Mouse (Mus musculus): ENCODE results near the gene Slc7a14. TPM values are rescaled to one million over a fixed set of nuclear protein-coding genes. Genes with fewer than 3 reads are reported as not detected.

The Slc7a14 gene
- polyA plus RNA-seq, 1 experiment, result not detected

DNA sequence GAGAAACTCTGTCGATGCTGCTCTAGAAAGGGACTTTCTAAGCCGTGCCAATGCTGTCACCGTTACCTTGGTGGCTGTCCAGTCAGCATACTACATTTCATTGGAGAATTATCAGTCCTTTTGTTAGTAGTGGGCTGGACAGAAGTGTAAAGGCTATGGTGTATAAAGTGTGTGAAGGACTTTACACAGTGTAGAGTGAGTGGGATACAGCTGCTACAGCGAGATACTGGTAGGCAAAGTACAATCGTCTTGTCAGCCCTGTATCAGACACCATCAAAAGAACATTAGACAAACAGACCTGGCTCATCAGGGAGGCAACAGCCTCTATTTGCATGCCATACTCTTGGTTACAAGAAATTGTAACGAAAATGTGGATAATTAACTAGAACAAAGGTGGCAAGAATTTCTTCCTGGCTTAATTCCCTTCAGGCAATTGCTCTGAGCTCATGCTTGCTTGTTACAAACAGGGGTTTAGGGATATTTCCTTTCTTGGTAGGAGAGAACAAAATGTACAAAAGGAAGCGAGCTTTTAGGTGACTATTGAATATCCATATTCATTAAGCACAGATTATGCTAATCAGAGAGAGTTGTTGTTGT is 48.7 kb downstream of the Slc7a14 start:
- no peak overlapping the region for H3K27ac ChIP-seq (ENCODE audit: insufficient read depth, low read length)
- H3K4me3 ChIP-seq (ENCODE audit: extremely low read depth, insufficient read depth, insufficient read length), result no peak overlapping the region
- no peaks in the 10 kb centered on the region for H3K27me3 ChIP-seq (ENCODE audit: control insufficient read depth, insufficient read depth, low read length)
- no peak for DNase-seq (ENCODE audit: low read depth in 1 of 2, low spot score in 2 of 2)
- no peaks in the 10 kb centered on the region for H3K36me3 ChIP-seq (ENCODE audit: control insufficient read depth, insufficient read depth, low read length)
- TF ChIP-seq POLR2A (IDR thresholded peaks at IDR 0.05; ENCODE audit: low read depth, low read length) (no peak), CTCF (IDR thresholded peaks at IDR 0.05; ENCODE audit: extremely low read depth, insufficient read depth, insufficient read length, insufficient replicate concordance) (no peak)
- WGBS, result 83% methylated on average over 7 of the region's 7 CpGs
- H3K4me1 ChIP-seq (ENCODE audit: control insufficient read depth, insufficient read depth, insufficient read length), result no peaks in the 10 kb centered on the region

DNA sequence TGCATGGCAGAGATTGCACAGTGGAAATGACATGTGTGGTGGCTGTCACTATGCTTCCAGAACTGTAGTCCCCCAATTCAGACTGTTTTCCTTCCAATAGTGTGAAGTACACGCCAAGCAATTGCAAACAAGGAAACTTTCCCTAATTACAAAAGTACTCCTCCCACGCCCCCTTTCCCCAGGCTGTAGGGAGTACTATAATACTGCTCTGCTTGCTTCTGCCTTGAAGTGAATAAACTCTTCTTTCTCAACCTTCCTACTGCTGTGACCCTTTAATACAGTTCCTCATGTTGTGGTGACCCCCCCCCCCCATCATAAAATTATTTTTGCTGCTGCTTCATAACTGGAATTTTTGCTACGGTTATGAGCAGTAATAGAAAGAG is 49.2 kb downstream of the Slc7a14 start:
- no peaks in the 10 kb centered on the region for H3K4me1 ChIP-seq (ENCODE audit: control insufficient read depth, insufficient read depth, insufficient read length)
- no peak overlapping the region for H3K27ac ChIP-seq (ENCODE audit: insufficient read depth, low read length)
- TF ChIP-seq POLR2A (IDR thresholded peaks at IDR 0.05; ENCODE audit: low read depth, low read length) (no peak), CTCF (IDR thresholded peaks at IDR 0.05; ENCODE audit: extremely low read depth, insufficient read depth, insufficient read length, insufficient replicate concordance) (no peak)
- H3K4me3 ChIP-seq (ENCODE audit: extremely low read depth, insufficient read depth, insufficient read length), result no peak overlapping the region
- DNase-seq (ENCODE audit: low read depth in 1 of 2, low spot score in 2 of 2), result no peak
- 85% methylated on average over 3 of the region's 3 CpGs for WGBS
- H3K36me3 ChIP-seq (ENCODE audit: control insufficient read depth, insufficient read depth, low read length), result no peaks in the 10 kb centered on the region
- no peaks in the 10 kb centered on the region for H3K27me3 ChIP-seq (ENCODE audit: control insufficient read depth, insufficient read depth, low read length)

DNA sequence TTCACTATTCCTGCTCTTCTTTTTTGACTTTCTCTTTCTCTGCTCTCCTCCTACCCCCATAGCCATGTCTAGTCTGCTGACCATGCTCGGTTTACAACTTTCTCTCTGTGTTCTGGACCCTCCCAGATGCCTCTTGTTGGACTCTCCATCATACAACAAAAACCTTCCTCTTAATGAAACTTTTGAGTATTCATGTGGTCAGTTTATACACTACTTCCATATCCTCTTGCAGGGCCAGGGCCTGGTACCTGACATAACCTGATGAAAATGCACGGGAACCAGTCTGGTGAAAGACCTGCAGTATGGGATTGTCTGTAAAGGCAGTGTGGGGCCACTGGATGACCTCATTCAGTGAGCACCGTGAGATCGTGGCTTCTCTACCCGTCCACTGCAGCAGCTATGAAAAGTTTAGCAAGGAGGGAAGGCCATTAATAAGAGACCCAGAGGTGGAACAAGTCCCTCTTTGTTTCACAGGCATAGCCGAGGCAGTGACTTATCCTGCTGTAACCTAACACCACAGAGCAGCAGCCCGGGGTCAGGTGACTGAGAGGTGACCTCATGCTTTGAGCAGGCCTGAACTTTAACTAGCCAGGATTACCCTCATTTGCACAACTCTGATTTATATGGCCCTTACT is 49.7 kb downstream of the Slc7a14 start:
- Histone ChIP-seq H3K27me3 (ENCODE audit: control insufficient read depth, insufficient read depth, low read length) (no peaks in the 10 kb centered on the region), H3K4me3 (ENCODE audit: extremely low read depth, insufficient read depth, insufficient read length) (no peak overlapping the region), H3K4me1 (ENCODE audit: control insufficient read depth, insufficient read depth, insufficient read length) (no peaks in the 10 kb centered on the region), H3K27ac (ENCODE audit: insufficient read depth, low read length) (no peak overlapping the region), H3K36me3 (ENCODE audit: control insufficient read depth, insufficient read depth, low read length) (no peaks in the 10 kb centered on the region)
- TF ChIP-seq CTCF (IDR thresholded peaks at IDR 0.05; ENCODE audit: extremely low read depth, insufficient read depth, insufficient read length, insufficient replicate concordance), result no peak
- no peak for TF ChIP-seq POLR2A (IDR thresholded peaks at IDR 0.05; ENCODE audit: low read depth, low read length)
- WGBS, result 62% methylated on average over 7 of the region's 7 CpGs
- no peak for DNase-seq (ENCODE audit: low read depth in 1 of 2, low spot score in 2 of 2)

DNA sequence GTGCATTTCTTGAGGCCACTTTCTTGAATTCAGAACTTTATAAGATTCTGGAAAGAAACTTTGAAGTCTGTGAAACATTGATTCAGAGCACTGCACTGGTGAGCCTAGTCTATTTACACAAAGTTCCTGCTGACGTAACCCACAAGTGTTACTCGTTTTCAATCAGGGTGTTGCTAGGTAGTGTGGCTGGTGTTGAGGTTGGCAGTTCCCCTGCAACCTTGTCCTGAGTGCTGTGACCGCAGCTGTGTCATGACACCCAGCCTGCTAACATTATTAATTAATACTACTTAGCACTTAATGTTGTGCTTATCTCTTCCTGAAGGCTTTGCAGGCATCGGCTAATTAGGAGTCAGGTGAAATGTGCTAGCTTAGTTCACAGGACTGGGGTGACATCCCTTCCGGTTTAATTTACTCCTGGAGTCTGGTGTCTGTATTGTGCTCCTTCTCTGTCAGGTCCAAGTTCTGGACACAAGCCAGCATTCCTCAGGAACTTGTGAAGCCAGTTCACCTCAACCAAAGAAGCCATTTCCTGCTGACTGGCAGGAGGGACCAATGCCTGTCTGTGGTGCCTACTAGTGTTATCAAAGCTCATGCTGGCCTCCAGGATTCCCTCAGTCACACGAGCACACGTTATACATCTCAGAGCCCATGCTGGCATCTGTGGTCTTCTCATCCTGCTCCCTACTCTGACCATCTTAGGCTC is 50.5 kb downstream of the Slc7a14 start:
- H3K4me1 ChIP-seq (ENCODE audit: control insufficient read depth, insufficient read depth, insufficient read length), result no peaks in the 10 kb centered on the region
- no peak for DNase-seq (ENCODE audit: low read depth in 1 of 2, low spot score in 2 of 2)
- H3K27me3 ChIP-seq (ENCODE audit: control insufficient read depth, insufficient read depth, low read length), result no peaks in the 10 kb centered on the region
- no peak for TF ChIP-seq POLR2A (IDR thresholded peaks at IDR 0.05; ENCODE audit: low read depth, low read length)
- no peak for TF ChIP-seq CTCF (IDR thresholded peaks at IDR 0.05; ENCODE audit: extremely low read depth, insufficient read depth, insufficient read length, insufficient replicate concordance)
- H3K36me3 ChIP-seq (ENCODE audit: control insufficient read depth, insufficient read depth, low read length), result no peaks in the 10 kb centered on the region
- H3K4me3 ChIP-seq (ENCODE audit: extremely low read depth, insufficient read depth, insufficient read length), result no peak overlapping the region
- 28% methylated on average over 7 of the region's 7 CpGs for WGBS
- H3K27ac ChIP-seq (ENCODE audit: insufficient read depth, low read length), result no peak overlapping the region

DNA sequence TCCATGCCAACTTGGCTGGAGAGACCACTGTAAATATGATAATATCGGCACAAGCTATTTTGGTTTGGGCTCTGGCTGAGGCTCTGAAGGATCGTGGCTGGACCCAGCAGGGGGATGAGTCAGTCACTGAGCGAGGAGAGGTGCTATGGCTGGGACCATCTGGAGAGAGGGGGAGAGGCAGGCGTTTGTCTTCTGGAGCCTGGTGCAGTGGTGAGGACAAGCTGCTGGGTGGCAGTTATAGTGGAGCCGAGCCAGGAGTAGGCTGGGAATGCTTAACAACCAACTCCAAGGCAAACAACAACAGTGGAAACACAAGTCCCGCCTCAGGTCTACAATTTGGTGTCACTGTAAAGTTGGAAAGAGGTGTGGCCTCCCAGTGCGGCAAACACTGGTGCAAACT is 55.8 kb downstream of the Slc7a14 start:
- 83% methylated on average over 7 of the region's 7 CpGs for WGBS
- no peaks in the 10 kb centered on the region for H3K36me3 ChIP-seq (ENCODE audit: control insufficient read depth, insufficient read depth, low read length)
- H3K27ac ChIP-seq (ENCODE audit: insufficient read depth, low read length), result no peak overlapping the region
- no peaks in the 10 kb centered on the region for H3K4me1 ChIP-seq (ENCODE audit: control insufficient read depth, insufficient read depth, insufficient read length)
- H3K27me3 ChIP-seq (ENCODE audit: control insufficient read depth, insufficient read depth, low read length), result no peaks in the 10 kb centered on the region
- no peak for DNase-seq (ENCODE audit: low read depth in 1 of 2, low spot score in 2 of 2)
- TF ChIP-seq POLR2A (IDR thresholded peaks at IDR 0.05; ENCODE audit: low read depth, low read length) (no peak), CTCF (IDR thresholded peaks at IDR 0.05; ENCODE audit: extremely low read depth, insufficient read depth, insufficient read length, insufficient replicate concordance) (no peak)
- H3K4me3 ChIP-seq (ENCODE audit: extremely low read depth, insufficient read depth, insufficient read length), result no peak overlapping the region

DNA sequence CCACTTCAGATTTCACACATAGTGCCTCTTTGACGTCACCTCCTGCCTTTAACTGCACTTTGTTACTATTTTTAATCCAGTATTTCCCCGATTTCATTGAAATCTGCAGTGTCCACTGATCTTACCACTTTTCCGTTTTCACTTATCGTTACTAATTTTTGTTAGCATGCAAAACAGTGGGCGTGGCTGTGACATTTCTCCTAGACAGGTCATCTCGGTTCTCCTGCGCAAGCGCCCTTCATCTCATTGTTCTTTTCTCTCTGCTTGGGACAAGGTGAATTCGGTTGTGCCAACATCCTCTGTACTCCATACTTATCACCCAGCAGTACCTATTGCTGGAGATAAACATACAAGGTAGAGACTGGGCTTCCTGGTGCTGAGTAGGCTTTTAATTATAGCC is 56.3 kb downstream of the Slc7a14 start:
- Histone ChIP-seq H3K4me1 (ENCODE audit: control insufficient read depth, insufficient read depth, insufficient read length) (no peaks in the 10 kb centered on the region), H3K36me3 (ENCODE audit: control insufficient read depth, insufficient read depth, low read length) (no peaks in the 10 kb centered on the region), H3K4me3 (ENCODE audit: extremely low read depth, insufficient read depth, insufficient read length) (no peak overlapping the region), H3K27ac (ENCODE audit: insufficient read depth, low read length) (no peak overlapping the region), H3K27me3 (ENCODE audit: control insufficient read depth, insufficient read depth, low read length) (no peaks in the 10 kb centered on the region)
- no peak for TF ChIP-seq POLR2A (IDR thresholded peaks at IDR 0.05; ENCODE audit: low read depth, low read length)
- WGBS, result 85% methylated on average over 9 of the region's 9 CpGs
- DNase-seq (ENCODE audit: low read depth in 1 of 2, low spot score in 2 of 2), result no peak

DNA sequence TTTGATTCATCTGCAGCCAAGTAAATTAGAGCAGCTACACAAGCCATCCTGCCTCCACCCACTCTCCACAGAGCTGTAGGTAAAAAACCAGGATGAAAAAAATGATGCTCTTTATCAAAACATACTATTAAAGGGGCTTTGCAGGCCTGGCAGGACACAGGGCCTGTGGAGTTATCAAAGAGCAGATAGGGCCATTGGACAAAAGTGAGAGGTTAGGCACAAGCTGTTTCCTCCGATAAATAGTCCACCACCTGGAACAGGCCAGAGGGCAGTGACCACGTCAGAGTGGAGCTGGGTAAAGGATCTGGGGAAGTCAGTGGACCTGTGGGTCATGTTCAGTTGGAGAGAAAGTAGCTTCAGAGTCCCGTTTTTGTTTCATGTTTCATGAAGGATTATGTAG is 57.6 kb downstream of the Slc7a14 start:
- H3K27me3 ChIP-seq (ENCODE audit: control insufficient read depth, insufficient read depth, low read length), result no peaks in the 10 kb centered on the region

More for the DNA sequence above, 57.6 kb downstream of the Slc7a14 start:
- WGBS, result 62% methylated on average over 3 of the region's 3 CpGs
- TF ChIP-seq CTCF (IDR thresholded peaks at IDR 0.05; ENCODE audit: extremely low read depth, insufficient read depth, insufficient read length, insufficient replicate concordance), result no peak
- Histone ChIP-seq H3K36me3 (ENCODE audit: control insufficient read depth, insufficient read depth, low read length) (no peaks in the 10 kb centered on the region), H3K4me1 (ENCODE audit: control insufficient read depth, insufficient read depth, insufficient read length) (no peaks in the 10 kb centered on the region), H3K4me3 (ENCODE audit: extremely low read depth, insufficient read depth, insufficient read length) (no peak overlapping the region), H3K27ac (ENCODE audit: insufficient read depth, low read length) (no peak overlapping the region)
- DNase-seq (ENCODE audit: low read depth in 1 of 2, low spot score in 2 of 2), result no peak

Data from spleen, adult 2 months (tissue).